Mouse (Mus musculus): Measurements from ENCODE around the gene Pdk2. TPM values are rescaled to one million over a fixed set of nuclear protein-coding genes. Genes with fewer than 3 reads are reported as not detected.

The Pdk2 gene
- total RNA-seq, 1 experiment from 2014 or later, result 86.4 TPM

GRCm38 (mm10) chr11:94986435-94986834 is 54.7 kb downstream of the Pdk2 start:
- DNase-seq, result no peak

- no peak for DNase-seq
Measured at GRCm38 (mm10) chr11:94985822-94986221, 55.3 kb downstream of the Pdk2 start.

GRCm38 (mm10) chr11:94985140-94985539 is 56.0 kb downstream of the Pdk2 start:
- no peak for DNase-seq

GRCm38 (mm10) chr11:94979462-94980179 is 61.5 kb downstream of the Pdk2 start:
- no peak for DNase-seq

GRCm38 (mm10) chr11:94978947-94979346 is 62.2 kb downstream of the Pdk2 start:
- peak; percentile 98 for DNase-seq

- DNase-seq, result no peak
Measured at GRCm38 (mm10) chr11:94978178-94978915, 62.8 kb downstream of the Pdk2 start.

Other genes with a start within 250 kb of the Pdk2 start
- 74.0 and 116 TPM in 2 replicates for gene Col1a1, start 105.1 kb downstream of the Pdk2 start, total RNA-seq (2021)
- gene Hils1, start 73.8 kb downstream of the Pdk2 start, total RNA-seq (2021), result not detected in 2 replicates
- gene Sgca, start 65.0 kb downstream of the Pdk2 start, total RNA-seq (2021), result not detected in 2 replicates
- 125 and 146 TPM in 2 replicates for gene Ppp1r9b, start 50.3 kb downstream of the Pdk2 start, total RNA-seq (2021)
- 3.0 and 4.4 TPM in 2 replicates for gene Samd14, start 31.5 kb downstream of the Pdk2 start, total RNA-seq (2021)
- 36.8 and 40.7 TPM in 2 replicates for gene Itga3, start 35.4 kb upstream of the Pdk2 start, total RNA-seq (2021)
- gene Dlx3, start 78.8 kb upstream of the Pdk2 start, total RNA-seq (2021), result not detected in 2 replicates
- gene Dlx4, start 104.9 kb upstream of the Pdk2 start, total RNA-seq (2021), result not detected in 2 replicates
- gene Tac4, start 220.2 kb upstream of the Pdk2 start, total RNA-seq (2021), result not detected in 2 replicates

Measured in adrenal gland, postnatal 25 days (tissue).